ENCODE assay signal across 12 mouse cellular contexts in the genomic region with DNA sequence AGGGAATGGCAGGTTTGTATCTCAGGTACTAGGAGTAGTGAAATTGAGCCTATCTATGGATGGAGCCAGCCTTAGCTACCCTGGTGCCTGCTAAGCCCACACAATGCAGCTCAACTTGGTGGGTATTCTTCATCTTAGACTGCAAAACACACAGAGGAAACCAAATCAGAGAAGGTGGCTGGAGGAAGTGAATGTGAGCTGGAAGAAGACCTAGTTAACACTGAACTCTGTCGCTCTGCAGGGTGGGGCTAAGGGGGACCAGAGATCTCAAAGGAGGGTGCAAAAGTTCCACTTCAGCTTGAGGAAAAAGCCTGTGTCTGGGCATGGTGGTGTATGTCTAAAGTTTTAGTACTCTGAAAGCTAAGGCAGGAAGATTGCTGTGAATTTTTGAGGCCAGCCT. TPM values are rescaled to one million over a fixed set of nuclear protein-coding genes. Genes with fewer than 3 reads are reported as not detected.
DNase-seq lines count a peak whose midpoint lies in the region; ATAC-seq and TF ChIP-seq lines count a peak whose summit lies in the region.
"Had no signal": no experiment of that assay in that cellular context is flagged by ENCODE, and none has a peak within 500 bp of the region (broad histone marks: within the 10 kb centered on the region; RNA-seq: fewer than 3 reads in every experiment).

No protein-coding gene starts in this region.

- H3K27ac ChIP-seq in intestine, embryonic 15.5 days, result peak overlapping the region; percentile 58
- H3K27ac ChIP-seq in small intestine, adult 2 months (ENCODE audit: insufficient read depth, low read depth, low read length), result peak overlapping the region; percentile 48
- no peak overlapping the region for H3K27ac ChIP-seq in forebrain, embryonic 12.5 days
- H3K27ac ChIP-seq: liver, embryonic 14.5 days; macrophage had no signal

- H3K27me3 ChIP-seq in intestine, embryonic 15.5 days (replicated peaks), result no peaks in the 10 kb centered on the region
- H3K27me3 ChIP-seq in small intestine, adult 2 months (ENCODE audit: control insufficient read depth, insufficient read depth, low read length), result no peaks in the 10 kb centered on the region
- peaks cover 13% of the 10 kb centered on the region; the same call in 1 of the 2 replicates for H3K27me3 ChIP-seq in forebrain, embryonic 12.5 days

- no peak for TF ChIP-seq POLR2A in small intestine, adult 2 months (IDR thresholded peaks at IDR 0.05; ENCODE audit: low read depth, low read length)

- no peaks in the 10 kb centered on the region for H3K36me3 ChIP-seq in intestine, embryonic 15.5 days
- H3K36me3 ChIP-seq in small intestine, adult 2 months (ENCODE audit: control insufficient read depth, insufficient read depth, low read length), result peaks cover 25% of the 10 kb centered on the region
- H3K36me3 ChIP-seq in forebrain, embryonic 12.5 days (replicated peaks), result no peaks in the 10 kb centered on the region

- peak; percentile 16; the same call in 1 of the 2 replicates for ATAC-seq in intestine, embryonic 15.5 days
- ATAC-seq in forebrain, embryonic 12.5 days (ENCODE audit: low FRiP score), result no peak

- no peak for TF ChIP-seq CTCF in small intestine, adult 2 months (IDR thresholded peaks at IDR 0.05; ENCODE audit: extremely low read depth, insufficient read length, insufficient replicate concordance, low read depth, low read length)

- WGBS in intestine, embryonic 15.5 days, result 38% methylated on average over 1 of the region's 1 CpGs
- WGBS in small intestine, adult 2 months, result 18% methylated on average over 1 of the region's 1 CpGs
- 54% methylated on average over 1 of the region's 1 CpGs for WGBS in forebrain, embryonic 12.5 days

- no peaks in the 10 kb centered on the region for H3K9me3 ChIP-seq in intestine, embryonic 15.5 days
- H3K9me3 ChIP-seq in forebrain, embryonic 12.5 days, result no peaks in the 10 kb centered on the region

- H3K9ac ChIP-seq in intestine, embryonic 15.5 days, result no peak overlapping the region
- H3K9ac ChIP-seq in forebrain, embryonic 12.5 days, result no peak overlapping the region
- H3K9ac ChIP-seq: liver, embryonic 14.5 days had no signal

- no peak overlapping the region for H3K4me3 ChIP-seq in intestine, embryonic 15.5 days (replicated peaks)
- no peak overlapping the region for H3K4me3 ChIP-seq in small intestine, adult 2 months (ENCODE audit: low read depth, low read length)
- H3K4me3 ChIP-seq in forebrain, embryonic 12.5 days (replicated peaks), result no peak overlapping the region

- peak; percentile 27 for DNase-seq in A20 (ENCODE audit: low read depth, low spot score)
- peak; percentile 45 for DNase-seq in CD4-positive, CD25-positive, alpha-beta regulatory T cell, adult 2 months (ENCODE audit: low read depth, low spot score)
- DNase-seq in adrenal gland, adult 2 months, result no peak
- no peak for DNase-seq in urinary bladder, postnatal 10 days (ENCODE audit: low spot score)
- DNase-seq in frontal cortex, postnatal 14 days (ENCODE audit: low spot score in 2 of 2), result no peak
- DNase-seq: cerebellum, adult 11 months had no signal

- H3K4me2 ChIP-seq in intestine, embryonic 15.5 days (replicated peaks), result peak overlapping the region; percentile 51
- no peak overlapping the region for H3K4me2 ChIP-seq in forebrain, embryonic 12.5 days

- peaks cover 13% of the 10 kb centered on the region for H3K4me1 ChIP-seq in intestine, embryonic 15.5 days (replicated peaks)
- peaks cover 26% of the 10 kb centered on the region for H3K4me1 ChIP-seq in small intestine, adult 2 months (ENCODE audit: control insufficient read depth, insufficient read depth, insufficient read length, low read length)
- H3K4me1 ChIP-seq in forebrain, embryonic 12.5 days, result peaks cover 10% of the 10 kb centered on the region

RNA-seq across cellular contexts. Expression of gene Irf6, which starts 6.7 kb away (rescaled TPM):
- 77.3 and 81.9 TPM in 2 replicates for polyA plus RNA-seq in intestine, embryonic 15.5 days (2015; fragmentation: Nextera tagmentation; extraction: Ambion mirVana)
- polyA plus RNA-seq in small intestine, adult 2 months (2012; rRNA removed), result 43.4 and 141 TPM in 2 replicates
- under 1 TPM; 0.31 to 0.49 TPM for total RNA-seq in adrenal gland, adult 2 months (2021)
- polyA plus RNA-seq in adrenal gland, adult 2 months (2012; rRNA removed), result 0.09 and 0.51 TPM in 2 replicates
- polyA plus RNA-seq in forebrain, embryonic 12.5 days (2016; fragmentation: Nextera tagmentation; extraction: Ambion mirVana), result 1.6 and 2.0 TPM in 2 replicates
- total RNA-seq: monocyte, adult 5-6 weeks had no signal
- polyA plus RNA-seq: macrophage had no signal

RNA-seq across cellular contexts. Expression of gene A130010J15Rik, which starts 8.2 kb away (rescaled TPM):
- 14.1 and 14.3 TPM in 2 replicates for polyA plus RNA-seq in intestine, embryonic 15.5 days (2015; fragmentation: Nextera tagmentation; extraction: Ambion mirVana)
- polyA plus RNA-seq in small intestine, adult 2 months (2012; rRNA removed), result 1.6 and 2.0 TPM in 2 replicates
- 1 to 10 TPM; 1.4 to 3.2 TPM for total RNA-seq in adrenal gland, adult 2 months (2021)
- polyA plus RNA-seq in adrenal gland, adult 2 months (2012; rRNA removed), result 1.8 and 2.1 TPM in 2 replicates
- 15.1 and 16.0 TPM in 2 replicates for polyA plus RNA-seq in forebrain, embryonic 12.5 days (2016; fragmentation: Nextera tagmentation; extraction: Ambion mirVana)

RNA-seq across cellular contexts. Expression of gene Diexf, which starts 29.5 kb away (rescaled TPM):
- polyA plus RNA-seq in intestine, embryonic 15.5 days (2015; fragmentation: Nextera tagmentation; extraction: Ambion mirVana), result 7.5 and 9.7 TPM in 2 replicates
- polyA plus RNA-seq in small intestine, adult 2 months (2012; rRNA removed), result 3.1 and 5.5 TPM in 2 replicates
- total RNA-seq in adrenal gland, adult 2 months (2021), result 10 to 100 TPM; 11.1 to 19.0 TPM
- 10.6 and 12.9 TPM in 2 replicates for polyA plus RNA-seq in adrenal gland, adult 2 months (2012; rRNA removed)
- 9.5 and 9.7 TPM in 2 replicates for polyA plus RNA-seq in forebrain, embryonic 12.5 days (2016; fragmentation: Nextera tagmentation; extraction: Ambion mirVana)

RNA-seq across cellular contexts. Expression of gene Traf3ip3, which starts 41.9 kb away (rescaled TPM):
- 3.8 and 4.1 TPM in 2 replicates for polyA plus RNA-seq in intestine, embryonic 15.5 days (2015; fragmentation: Nextera tagmentation; extraction: Ambion mirVana)
- 2.6 and 4.6 TPM in 2 replicates for polyA plus RNA-seq in small intestine, adult 2 months (2012; rRNA removed)
- total RNA-seq in adrenal gland, adult 2 months (2021), result 1 to 10 TPM; 1.1 to 3.3 TPM
- polyA plus RNA-seq in adrenal gland, adult 2 months (2012; rRNA removed), result 0.15 and 0.75 TPM in 2 replicates
- 0.31 and 1.0 TPM in 2 replicates for polyA plus RNA-seq in forebrain, embryonic 12.5 days (2016; fragmentation: Nextera tagmentation; extraction: Ambion mirVana)

RNA-seq across cellular contexts. Expression of gene Lamb3, which starts 47.9 kb away (rescaled TPM):
- 3.9 and 4.4 TPM in 2 replicates for polyA plus RNA-seq in intestine, embryonic 15.5 days (2015; fragmentation: Nextera tagmentation; extraction: Ambion mirVana)
- polyA plus RNA-seq in small intestine, adult 2 months (2012; rRNA removed), result 13.9 and 21.7 TPM in 2 replicates
- 1 to 10 TPM in 1 of 2 experiments, under 1 TPM in 1; 0.69 to 2.3 TPM for total RNA-seq in adrenal gland, adult 2 months (2021)
- 0.30 and 0.31 TPM in 2 replicates for polyA plus RNA-seq in adrenal gland, adult 2 months (2012; rRNA removed)
- polyA plus RNA-seq in forebrain, embryonic 12.5 days (2016; fragmentation: Nextera tagmentation; extraction: Ambion mirVana), result 0.31 and 0.77 TPM in 2 replicates
- polyA plus RNA-seq: macrophage had no signal

Comparison
In these comparisons a context has a peak if more than half of its experiments do, and no peak if none do; other contexts are left out.
1. DNase-seq: peak in A20 (single experiment) and CD4-positive, CD25-positive, alpha-beta regulatory T cell, adult 2 months (single experiment); none in adrenal gland, adult 2 months (single experiment), urinary bladder, postnatal 10 days (single experiment) and frontal cortex, postnatal 14 days (0 of 2).
2. RNA of gene Irf6, which starts 6.7 kb away (polyA plus RNA-seq): 43.4 to 141 TPM in small intestine, adult 2 months and 77.3 to 81.9 TPM in intestine, embryonic 15.5 days; 1.6 to 2.0 TPM in forebrain, embryonic 12.5 days and 0.09 to 0.51 TPM in adrenal gland, adult 2 months; every median in the first group is over 10 times any median in the second.